Mouse (Mus musculus) thymus, adult 2 months (tissue): ENCODE results near the gene Mosmo.

Experiments used
- CTCF ChIP-seq: fragments of 200-500 bp; IDR thresholded peaks from 2 replicates; pipeline ENCODE4 v1.5.1; 2012; ENCODE audit warnings: mild to moderate bottlenecking, control low read depth, low read length, moderate library complexity, borderline replicate concordance; ENCODE audit not compliant: control insufficient read depth, poor library complexity, insufficient read depth; ENCODE audit errors: extremely low read depth
- POLR2A ChIP-seq: fragments of 200-500 bp; IDR thresholded peaks from 2 replicates; pipeline ENCODE4 v1.6.1; 2012; ENCODE audit warnings: mild to moderate bottlenecking, low read length, control low read depth, moderate library complexity; ENCODE audit not compliant: control insufficient read depth, poor library complexity, insufficient read depth; ENCODE audit errors: extremely low read depth

DNA sequence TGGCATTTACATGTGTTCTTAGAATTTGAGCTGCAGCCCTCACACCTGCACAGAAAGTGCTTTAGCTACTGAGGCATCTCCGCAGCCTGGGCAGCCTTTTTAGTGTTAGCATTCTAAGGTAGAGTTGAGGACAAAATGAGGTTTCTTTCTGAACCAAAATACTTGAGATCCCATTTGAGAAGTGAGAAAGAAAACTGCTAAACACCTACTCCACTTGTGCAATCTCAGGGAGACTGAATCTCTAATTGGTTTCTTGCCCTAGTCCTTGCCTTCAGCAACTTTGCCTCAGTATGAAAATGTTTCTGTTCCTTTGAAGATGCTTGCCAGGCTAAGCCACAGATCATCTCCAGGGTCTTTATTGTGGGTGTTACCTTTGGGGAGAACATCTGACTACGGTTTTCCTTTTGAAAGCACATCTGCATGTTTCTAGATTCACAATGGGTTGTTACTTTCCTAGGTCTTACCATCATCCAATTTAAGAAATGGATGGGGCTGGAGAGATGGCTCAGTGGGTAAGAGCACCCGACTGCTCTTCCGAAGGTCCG lies 16.5 kb downstream of the Mosmo start:
- TF ChIP-seq CTCF (no peak), POLR2A (no peak)
